Mouse (Mus musculus): ENCODE data around the gene Fpr1. TPM values are rescaled to one million over a fixed set of nuclear protein-coding genes. Genes with fewer than 3 reads are reported as not detected.
"Not testable (repeated sequence)": the region's sequence is repeated elsewhere in the genome, so short reads cannot be mapped to it uniquely, and the experiment has no call there.

Gene Fpr1
- polyA plus RNA-seq, 1 experiment from 2014 or later = not detected

DNA sequence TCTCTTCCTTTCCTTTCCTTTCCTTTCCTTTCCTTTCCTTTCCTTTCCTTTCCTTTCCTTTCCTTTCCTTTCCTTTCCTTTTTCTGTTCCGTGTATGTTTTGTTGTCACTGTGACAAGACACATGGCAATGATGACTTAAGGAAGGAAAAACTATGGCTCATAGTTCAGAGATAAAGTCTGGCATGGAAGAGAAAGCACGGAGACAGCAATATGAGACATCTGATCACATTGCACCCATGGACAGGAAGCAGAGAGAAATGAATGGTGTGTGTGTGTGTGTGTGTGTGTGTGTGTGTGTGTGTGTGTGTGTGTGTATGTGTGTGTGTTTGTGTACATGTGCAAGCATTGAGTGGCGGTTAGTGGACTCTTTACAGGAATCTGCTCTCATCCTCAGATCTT lies 39.1 kb downstream of the Fpr1 start:
- not testable (repeated sequence) for H3K27ac ChIP-seq (replicated peaks); H3K9me3 ChIP-seq (replicated peaks); H3K4me3 ChIP-seq; H3K4me1 ChIP-seq; DNase-seq (ENCODE audit: low spot score)
- Histone ChIP-seq H3K36me3 (peaks cover 41% of the 10 kb centered on the region), H3K27me3 (ENCODE audit: low read depth, poor library complexity, severe bottlenecking) (peaks cover 23% of the 10 kb centered on the region)
- 98% methylated on average over 3 of the region's 3 CpGs for WGBS

GRCm38 (mm10) chr17:17843534-17844261 lies 40.0 kb downstream of the Fpr1 start:
- H3K27me3 ChIP-seq (ENCODE audit: low read depth, poor library complexity, severe bottlenecking) = peaks cover 14% of the 10 kb centered on the region; the same call in 1 of the 2 replicates
- 77% methylated on average over 27 of the region's 27 CpGs for WGBS
- H3K4me1 ChIP-seq = peaks cover 4% of the 10 kb centered on the region
- DNase-seq (ENCODE audit: low spot score) = no peak
- no peaks in the 10 kb centered on the region for H3K9me3 ChIP-seq (replicated peaks)
- H3K36me3 ChIP-seq = peaks cover 46% of the 10 kb centered on the region
- no peak overlapping the region for H3K27ac ChIP-seq (replicated peaks)
- H3K4me3 ChIP-seq = no peak overlapping the region

GRCm38 (mm10) chr17:17840796-17841195 lies 42.9 kb downstream of the Fpr1 start:
- 91% methylated on average over 7 of the region's 7 CpGs for WGBS
- no peak for DNase-seq (ENCODE audit: low spot score)
- Histone ChIP-seq H3K27ac (replicated peaks) (no peak overlapping the region), H3K27me3 (ENCODE audit: low read depth, poor library complexity, severe bottlenecking) (no peaks in the 10 kb centered on the region), H3K4me3 (no peak overlapping the region), H3K36me3 (peaks cover 60% of the 10 kb centered on the region), H3K9me3 (replicated peaks) (no peaks in the 10 kb centered on the region), H3K4me1 (peaks cover 33% of the 10 kb centered on the region)

DNA sequence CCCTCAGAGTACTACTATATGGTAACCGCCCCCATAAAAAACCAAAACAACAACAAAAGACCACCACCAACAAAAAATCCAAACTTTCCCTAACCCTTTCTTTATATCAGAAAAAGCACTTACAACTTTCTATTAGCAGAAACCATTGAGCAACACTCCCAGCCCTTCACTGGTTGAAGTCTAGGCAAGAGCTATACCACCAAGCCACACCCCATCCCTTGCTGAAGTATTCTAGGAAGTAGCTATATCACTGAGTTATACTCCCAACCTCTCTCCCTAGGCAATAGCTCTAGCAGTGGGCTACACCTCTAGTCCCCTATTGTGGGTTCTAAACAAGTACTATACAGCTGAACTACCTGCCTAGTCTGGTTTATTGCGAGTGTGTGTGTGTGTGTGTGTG lies 44.5 kb downstream of the Fpr1 start:
- 97% methylated on average over 2 of the region's 2 CpGs for WGBS

GRCm38 (mm10) chr17:17837919-17838701 lies 45.6 kb downstream of the Fpr1 start:
- under 1% methylated on average over 43 of the region's 43 CpGs for WGBS
- Histone ChIP-seq H3K27me3 (ENCODE audit: low read depth, poor library complexity, severe bottlenecking) (no peaks in the 10 kb centered on the region), H3K27ac (replicated peaks) (peak overlapping the region; percentile 88), H3K4me1 (peaks cover 45% of the 10 kb centered on the region), H3K9me3 (replicated peaks) (no peaks in the 10 kb centered on the region), H3K36me3 (peaks cover 83% of the 10 kb centered on the region), H3K4me3 (peak overlapping the region; percentile 63)
- peak; percentile 88 for DNase-seq (ENCODE audit: low spot score)

More for the DNA sequence above, 44.5 kb downstream of the Fpr1 start:
- Histone ChIP-seq H3K36me3 (peaks cover 75% of the 10 kb centered on the region), H3K4me1 (peaks cover 37% of the 10 kb centered on the region), H3K27ac (replicated peaks) (no peak overlapping the region), H3K4me3 (no peak overlapping the region), H3K9me3 (replicated peaks) (no peaks in the 10 kb centered on the region), H3K27me3 (ENCODE audit: low read depth, poor library complexity, severe bottlenecking) (no peaks in the 10 kb centered on the region)
- DNase-seq (ENCODE audit: low spot score) = no peak

DNA sequence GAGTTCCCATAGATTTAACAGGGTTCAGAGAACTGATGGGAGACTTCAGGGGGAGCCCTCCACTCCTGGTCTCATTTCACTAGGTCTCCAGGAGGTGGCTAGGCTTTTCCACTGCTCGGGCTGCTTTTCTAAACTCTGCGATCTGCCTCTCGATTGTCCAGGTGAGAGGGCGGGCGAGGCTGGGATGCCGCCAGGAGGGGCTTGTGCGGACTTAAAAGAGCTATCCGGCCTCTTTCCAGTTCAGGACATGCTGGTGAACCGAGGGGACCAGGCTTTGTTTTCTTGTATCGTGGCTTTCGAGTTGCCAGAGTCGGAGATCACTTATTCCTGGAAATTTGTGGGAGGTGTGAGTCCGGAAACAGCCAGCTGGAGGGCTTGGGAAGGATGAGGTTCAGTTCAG lies 46.3 kb downstream of the Fpr1 start:
- Histone ChIP-seq H3K27ac (replicated peaks) (peak overlapping the region; percentile 88), H3K36me3 (peaks cover 83% of the 10 kb centered on the region), H3K9me3 (replicated peaks) (no peaks in the 10 kb centered on the region), H3K27me3 (ENCODE audit: low read depth, poor library complexity, severe bottlenecking) (no peaks in the 10 kb centered on the region), H3K4me3 (peak overlapping the region; percentile 63), H3K4me1 (peaks cover 45% of the 10 kb centered on the region)
- DNase-seq (ENCODE audit: low spot score) = no peak
- 6% methylated on average over 13 of the region's 13 CpGs for WGBS

- no peak overlapping the region for H3K27ac ChIP-seq (replicated peaks)
- 90% methylated on average over 5 of the region's 5 CpGs for WGBS
- peaks cover 56% of the 10 kb centered on the region for H3K4me1 ChIP-seq
- H3K27me3 ChIP-seq (ENCODE audit: low read depth, poor library complexity, severe bottlenecking) = no peaks in the 10 kb centered on the region
- peaks cover 88% of the 10 kb centered on the region for H3K36me3 ChIP-seq
- no peaks in the 10 kb centered on the region for H3K9me3 ChIP-seq (replicated peaks)
- no peak overlapping the region for H3K4me3 ChIP-seq
- no peak for DNase-seq (ENCODE audit: low spot score)
These were observed 47.6 kb downstream of the Fpr1 start for GRCm38 (mm10) chr17:17836101-17836500.

GRCm38 (mm10) chr17:17834896-17835295 lies 48.8 kb downstream of the Fpr1 start:
- Histone ChIP-seq H3K27me3 (ENCODE audit: low read depth, poor library complexity, severe bottlenecking) (no peaks in the 10 kb centered on the region), H3K4me3 (no peak overlapping the region), H3K4me1 (peaks cover 68% of the 10 kb centered on the region), H3K9me3 (replicated peaks) (no peaks in the 10 kb centered on the region), H3K27ac (replicated peaks) (no peak overlapping the region), H3K36me3 (peaks cover 88% of the 10 kb centered on the region)
- no peak for DNase-seq (ENCODE audit: low spot score)
- 24% methylated on average over 1 of the region's 1 CpGs for WGBS

GRCm38 (mm10) chr17:17830731-17831130 lies 53.0 kb downstream of the Fpr1 start:
- no peaks in the 10 kb centered on the region for H3K9me3 ChIP-seq (replicated peaks)

GRCm38 (mm10) chr17:17829816-17830535 lies 53.8 kb downstream of the Fpr1 start:
- 61% methylated on average over 23 of the region's 23 CpGs for WGBS
- H3K4me1 ChIP-seq = peaks cover 61% of the 10 kb centered on the region
- H3K4me3 ChIP-seq = peak overlapping the region; percentile 89
- no peak for DNase-seq (ENCODE audit: low spot score)
- peak overlapping the region; percentile 99 for H3K27ac ChIP-seq (replicated peaks)
- no peaks in the 10 kb centered on the region for H3K9me3 ChIP-seq (replicated peaks)
- no peaks in the 10 kb centered on the region for H3K27me3 ChIP-seq (ENCODE audit: low read depth, poor library complexity, severe bottlenecking)
- H3K36me3 ChIP-seq = peaks cover 52% of the 10 kb centered on the region

More at GRCm38 (mm10) chr17:17830731-17831130, 53.0 kb downstream of the Fpr1 start:
- no peaks in the 10 kb centered on the region for H3K27me3 ChIP-seq (ENCODE audit: low read depth, poor library complexity, severe bottlenecking)
- peaks cover 60% of the 10 kb centered on the region for H3K36me3 ChIP-seq
- peak overlapping the region; percentile 99; the same call in 1 of the 2 replicates for H3K27ac ChIP-seq (replicated peaks)
- DNase-seq (ENCODE audit: low spot score) = no peak
- 78% methylated on average over 7 of the region's 7 CpGs for WGBS
- peaks cover 56% of the 10 kb centered on the region for H3K4me1 ChIP-seq
- peak overlapping the region; percentile 89 for H3K4me3 ChIP-seq

GRCm38 (mm10) chr17:17829052-17829785 lies 54.5 kb downstream of the Fpr1 start:
- 4% methylated on average over 6 of the region's 6 CpGs for WGBS
- Histone ChIP-seq H3K4me3 (peak overlapping the region; percentile 89), H3K27me3 (ENCODE audit: low read depth, poor library complexity, severe bottlenecking) (no peaks in the 10 kb centered on the region), H3K36me3 (peaks cover 45% of the 10 kb centered on the region), H3K27ac (replicated peaks) (peak overlapping the region; percentile 99), H3K9me3 (replicated peaks) (no peaks in the 10 kb centered on the region), H3K4me1 (peaks cover 57% of the 10 kb centered on the region)
- no peak for DNase-seq (ENCODE audit: low spot score)

All from midbrain, embryonic 10.5 days (tissue).